Mouse (Mus musculus) forebrain, embryonic 16.5 days (tissue): ENCODE results near the gene Gm21854. TPM values are rescaled to one million over a fixed set of nuclear protein-coding genes. Genes with fewer than 3 reads are reported as not detected.
"Not testable (repeated sequence)": the region's sequence is repeated elsewhere in the genome, so short reads cannot be mapped to it uniquely, and the experiment has no call there.

ENCODE experiments used
- ATAC-seq: fragments of 200-750 bp; cut with Nextera tagmentation; 2 replicates; pipeline ENCODE4 v1.8.0; 2017; ENCODE audit warnings: mild to moderate bottlenecking, moderate library complexity
- H3K27ac ChIP-seq: fragments of 300-500 bp; sonication (generic); 2 replicates; pipeline ENCODE4 v1.5.1; 2014; ENCODE audit warnings: low read length, control low read depth
- H3K27me3 ChIP-seq: fragments of 300-500 bp; sonication (generic); replicated peaks from 2 replicates; pipeline ENCODE4 v1.6.1; 2014; ENCODE audit warnings: low read length; ENCODE audit not compliant: control insufficient read depth, insufficient read depth
- H3K36me3 ChIP-seq: fragments of 300-500 bp; sonication (generic); 2 replicates; pipeline ENCODE4 v1.6.1; 2014; ENCODE audit not compliant: control insufficient read depth, insufficient read depth
- H3K4me1 ChIP-seq: fragments of 300-500 bp; sonication (generic); replicated peaks from 2 replicates; pipeline ENCODE4 v1.6.1; 2014; ENCODE audit warnings: low read length; ENCODE audit not compliant: control insufficient read depth, insufficient read depth
- H3K4me2 ChIP-seq: fragments of 300-500 bp; sonication (generic); 2 replicates; pipeline ENCODE4 v1.6.1; 2014; ENCODE audit warnings: mild to moderate bottlenecking, low read length, control low read depth
- H3K4me3 ChIP-seq: fragments of 300-500 bp; sonication (generic); replicated peaks from 2 replicates; pipeline ENCODE4 v1.5.1; 2014; ENCODE audit warnings: mild to moderate bottlenecking, low read length, control low read depth
- H3K9ac ChIP-seq: fragments of 300-500 bp; sonication (generic); replicated peaks from 2 replicates; pipeline ENCODE4 v1.6.1; 2014; ENCODE audit warnings: low read depth, low read length, control low read depth
- H3K9me3 ChIP-seq: fragments of 300-500 bp; sonication (generic); 2 replicates; pipeline ENCODE4 v1.6.1; 2016; ENCODE audit warnings: low read length; ENCODE audit not compliant: control insufficient read depth
- polyA plus RNA-seq: library from polyadenylated mRNA; unstranded; fragments of >200 nt; fragmentation: Nextera tagmentation; extraction: Ambion mirVana; gene quantifications from 2 replicates; pipeline ENCODE4 v1.2.1, GENCODE M21; 2015

Gm21854 gene
- not detected in 2 replicates for polyA plus RNA-seq

DNA sequence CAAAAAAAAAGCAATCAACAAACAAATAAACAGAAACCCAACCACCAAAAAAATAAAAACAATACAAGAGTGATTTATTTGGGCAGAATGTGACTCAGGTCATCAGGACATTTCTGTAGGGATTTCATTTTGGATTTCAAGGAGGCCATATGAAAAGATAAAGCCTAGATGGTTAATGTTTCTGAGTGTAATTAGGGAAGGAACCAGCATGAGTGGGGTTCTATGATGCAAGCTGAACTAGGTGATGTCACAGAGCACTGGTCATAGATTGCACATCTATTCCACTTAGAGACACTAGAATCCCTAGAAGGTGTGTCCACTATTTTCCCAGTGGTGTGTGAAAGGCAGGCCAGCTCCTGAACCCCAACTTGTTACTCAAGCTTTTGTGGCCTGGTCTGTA is at the start of gene Gm21854:
Gene Gm21854, plus strand, starts transcription at position 301 of the 400 bp plus-strand sequence.
- H3K4me2 ChIP-seq, H3K4me1 ChIP-seq, H3K9me3 ChIP-seq, H3K9ac ChIP-seq, H3K27me3 ChIP-seq, H3K36me3 ChIP-seq, ATAC-seq, H3K4me3 ChIP-seq, H3K27ac ChIP-seq: not testable (repeated sequence)

Other genes starting within 250 kb of the Gm21854 start
- gene Gm20914, start 69.0 kb downstream of the Gm21854 start, polyA plus RNA-seq: not detected in 2 replicates
- gene Gm28171, start 136.4 kb downstream of the Gm21854 start, polyA plus RNA-seq: not detected in 2 replicates